Mouse (Mus musculus): ENCODE data around the gene Vmn1r38. TPM values are rescaled to one million over a fixed set of nuclear protein-coding genes. Genes with fewer than 3 reads are reported as not detected.
"Not testable (repeated sequence)": the region's sequence is repeated elsewhere in the genome, so short reads cannot be mapped to it uniquely, and the experiment has no call there.

The Vmn1r38 gene
- polyA plus RNA-seq (2016; fragmentation: Nextera tagmentation; extraction: Ambion mirVana), result not detected in 2 replicates

DNA sequence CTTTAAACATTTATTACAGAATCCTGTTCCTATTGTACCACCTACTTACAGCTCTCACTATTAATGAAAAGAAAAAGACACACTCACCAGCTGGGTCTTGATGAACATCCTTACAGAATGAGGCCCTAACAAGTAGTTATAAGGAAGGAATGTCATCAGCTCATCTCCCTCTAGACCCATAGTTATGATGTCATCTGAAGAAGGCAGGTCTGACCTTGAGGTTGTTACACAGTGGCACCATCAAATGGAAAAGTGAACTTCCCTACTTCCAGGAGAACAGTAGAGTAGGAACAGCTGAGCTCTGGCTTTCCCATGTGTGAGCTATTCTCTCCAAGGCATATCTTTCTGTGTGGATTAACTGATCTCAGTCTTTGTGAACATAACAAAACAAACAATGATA is at the start of gene Vmn1r38:
Vmn1r38 (minus strand) TSS at position 101 of the 400 bp plus-strand sequence.
- H3K27ac ChIP-seq; H3K4me1 ChIP-seq; ATAC-seq; H3K36me3 ChIP-seq; H3K9ac ChIP-seq; H3K9me3 ChIP-seq (replicated peaks); H3K27me3 ChIP-seq (replicated peaks); H3K4me3 ChIP-seq; H3K4me2 ChIP-seq: not testable (repeated sequence)

DNA sequence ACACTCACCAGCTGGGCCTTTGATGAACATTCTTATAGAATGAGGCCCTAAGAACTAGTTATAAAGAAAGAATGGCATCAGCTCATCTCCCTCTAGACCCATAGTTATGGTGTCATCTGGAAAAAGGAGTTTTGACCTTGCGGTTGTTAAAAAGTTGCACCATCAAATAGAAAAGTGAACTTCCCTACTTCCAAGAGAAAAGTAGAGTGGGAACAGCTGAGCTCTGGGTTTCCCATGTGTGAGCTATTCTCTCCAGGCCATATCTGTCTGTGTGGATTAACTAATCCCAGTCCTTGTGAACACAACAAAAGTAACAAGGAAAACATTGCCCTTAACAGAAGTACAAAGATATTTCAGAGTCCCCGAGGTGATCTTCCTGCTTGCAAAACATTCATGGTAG is 28.1 kb upstream of the Vmn1r38 start, which contains the start of gene Vmn1r39:
Vmn1r39 (minus strand) TSS at position 101 of the 400 bp plus-strand sequence.
- Histone ChIP-seq H3K9me3 (replicated peaks) (no peaks in the 10 kb centered on the region), H3K27me3 (replicated peaks) (no peaks in the 10 kb centered on the region), H3K4me2 (no peak within 1 kb of the TSS), H3K4me3 (no peak within 1 kb of the TSS), H3K36me3 (no peaks in the 10 kb centered on the region), H3K9ac (no peak within 1 kb of the TSS), H3K4me1 (no peaks in the 10 kb centered on the region), H3K27ac (no peak within 1 kb of the TSS)
- WGBS (ENCODE audit: insufficient replicate concordance), result 66% methylated on average over 2 of the region's 2 CpGs
- no peak for ATAC-seq

DNA sequence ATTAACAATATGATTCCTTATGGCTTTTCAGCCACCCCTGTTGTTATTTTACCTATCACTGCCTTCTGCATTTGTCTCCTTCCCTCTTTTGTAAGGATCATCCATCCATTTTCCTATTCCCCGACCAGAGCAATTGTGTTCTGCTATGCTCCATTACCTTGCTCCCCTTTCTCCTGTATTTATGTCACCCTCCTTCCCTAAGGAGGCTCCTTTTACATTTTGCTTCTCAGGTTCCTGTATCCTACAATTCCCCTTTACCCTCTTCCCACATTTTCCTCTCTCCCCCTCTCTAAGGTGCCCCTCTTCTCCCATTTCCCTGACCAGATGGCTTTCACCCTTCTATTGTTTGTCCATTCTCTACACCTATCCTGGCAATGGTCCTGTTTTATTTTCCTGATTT is 23.9 kb upstream of the Vmn1r38 start:
- 48% methylated on average over 1 of the region's 1 CpGs for WGBS (ENCODE audit: insufficient replicate concordance)
- no peak overlapping the region for H3K27ac ChIP-seq
- no peak overlapping the region for H3K9ac ChIP-seq
- H3K36me3 ChIP-seq, result no peaks in the 10 kb centered on the region
- no peak overlapping the region for H3K4me2 ChIP-seq
- no peak overlapping the region for H3K4me3 ChIP-seq
- no peaks in the 10 kb centered on the region for H3K9me3 ChIP-seq (replicated peaks)
- H3K27me3 ChIP-seq (replicated peaks), result no peaks in the 10 kb centered on the region
- H3K4me1 ChIP-seq, result no peaks in the 10 kb centered on the region
- ATAC-seq, result no peak

DNA sequence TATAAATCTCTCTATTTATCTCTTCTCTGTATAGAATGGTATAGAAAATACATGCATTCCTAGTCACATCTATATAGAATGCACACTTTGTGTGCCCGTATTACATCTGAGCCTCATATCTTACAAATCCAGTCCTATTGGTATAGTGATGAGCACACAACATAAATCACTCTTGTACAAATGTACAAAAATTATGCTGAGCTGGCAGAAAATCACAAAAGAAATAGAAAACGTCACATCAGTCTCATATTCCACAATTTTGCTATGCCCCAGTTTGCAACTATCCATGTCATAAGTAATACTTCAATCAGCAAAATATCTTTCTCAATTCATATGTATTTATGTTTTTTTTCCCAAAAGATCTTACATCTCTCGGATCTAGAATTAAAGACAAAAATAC is 23.3 kb upstream of the Vmn1r38 start:
- no peak overlapping the region for H3K4me2 ChIP-seq
- no peak overlapping the region for H3K9ac ChIP-seq
- H3K4me3 ChIP-seq, result no peak overlapping the region
- ATAC-seq, result no peak
- H3K27me3 ChIP-seq (replicated peaks), result no peaks in the 10 kb centered on the region
- 61% methylated on average over 3 of the region's 3 CpGs for WGBS (ENCODE audit: insufficient replicate concordance)
- H3K27ac ChIP-seq, result no peak overlapping the region
- H3K4me1 ChIP-seq, result no peaks in the 10 kb centered on the region
- H3K36me3 ChIP-seq, result no peaks in the 10 kb centered on the region
- no peaks in the 10 kb centered on the region for H3K9me3 ChIP-seq (replicated peaks)

DNA sequence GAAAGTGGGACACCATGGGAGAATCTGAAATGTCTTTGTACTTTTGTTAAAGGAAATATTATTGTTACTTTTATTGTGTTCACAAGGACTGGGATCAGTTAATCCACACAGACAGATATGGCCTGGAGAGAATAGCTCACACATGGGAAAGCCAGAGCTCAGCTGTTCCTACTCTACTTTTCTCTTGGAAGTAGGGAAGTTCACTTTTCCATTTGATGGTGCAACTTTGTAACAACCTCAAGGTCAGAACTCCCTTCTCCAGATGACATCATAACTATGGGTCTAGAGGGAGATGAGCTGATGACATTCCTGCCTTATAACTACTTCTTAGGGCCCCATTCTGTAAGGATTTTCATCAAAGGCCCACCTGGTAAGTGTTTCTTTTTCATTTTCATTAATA is 53.3 kb downstream of the Vmn1r38 start, which contains the start of gene Vmn1r37:
Vmn1r37 (plus strand) TSS at position 301 of the 400 bp plus-strand sequence.
- not testable (repeated sequence) for H3K27ac ChIP-seq; H3K9ac ChIP-seq; H3K4me2 ChIP-seq; H3K27me3 ChIP-seq (replicated peaks); H3K36me3 ChIP-seq; H3K9me3 ChIP-seq (replicated peaks); ATAC-seq; H3K4me1 ChIP-seq; H3K4me3 ChIP-seq

Other genes starting within 250 kb of the Vmn1r38 start
- gene Mad2l1, start 247.2 kb downstream of the Vmn1r38 start, polyA plus RNA-seq (2016; fragmentation: Nextera tagmentation; extraction: Ambion mirVana), result 94.1 and 94.4 TPM in 2 replicates
- gene Vmn1r32, start 222.5 kb downstream of the Vmn1r38 start, polyA plus RNA-seq (2016; fragmentation: Nextera tagmentation; extraction: Ambion mirVana), result 0.07 and 0.08 TPM in 2 replicates
- gene Vmn1r33, start 164.3 kb downstream of the Vmn1r38 start, polyA plus RNA-seq (2016; fragmentation: Nextera tagmentation; extraction: Ambion mirVana), result not detected in 2 replicates
- gene Vmn1r34, start 138.7 kb downstream of the Vmn1r38 start, polyA plus RNA-seq (2016; fragmentation: Nextera tagmentation; extraction: Ambion mirVana), result not detected in 2 replicates
- not detected in 2 replicates for gene Vmn1r35, start 96.7 kb downstream of the Vmn1r38 start, polyA plus RNA-seq (2016; fragmentation: Nextera tagmentation; extraction: Ambion mirVana)
- gene Vmn1r36, start 63.5 kb downstream of the Vmn1r38 start, polyA plus RNA-seq (2016; fragmentation: Nextera tagmentation; extraction: Ambion mirVana), result not detected in 2 replicates
- not detected in 2 replicates for gene Vmn1r37, start 53.2 kb downstream of the Vmn1r38 start, polyA plus RNA-seq (2016; fragmentation: Nextera tagmentation; extraction: Ambion mirVana)
- gene Vmn1r39, start 28.0 kb upstream of the Vmn1r38 start, polyA plus RNA-seq (2016; fragmentation: Nextera tagmentation; extraction: Ambion mirVana), result not detected in 2 replicates
- gene Gng12, start 113.8 kb upstream of the Vmn1r38 start, polyA plus RNA-seq (2016; fragmentation: Nextera tagmentation; extraction: Ambion mirVana), result 30.9 and 35.0 TPM in 2 replicates

All from liver, embryonic 12.5 days (tissue).